Mouse (Mus musculus): ENCODE results near the gene Mdm2. TPM values are rescaled to one million over a fixed set of nuclear protein-coding genes. Genes with fewer than 3 reads are reported as not detected.

Mdm2 gene
- polyA plus RNA-seq, 1 experiment from 2014 or later: 50.2 TPM

DNA sequence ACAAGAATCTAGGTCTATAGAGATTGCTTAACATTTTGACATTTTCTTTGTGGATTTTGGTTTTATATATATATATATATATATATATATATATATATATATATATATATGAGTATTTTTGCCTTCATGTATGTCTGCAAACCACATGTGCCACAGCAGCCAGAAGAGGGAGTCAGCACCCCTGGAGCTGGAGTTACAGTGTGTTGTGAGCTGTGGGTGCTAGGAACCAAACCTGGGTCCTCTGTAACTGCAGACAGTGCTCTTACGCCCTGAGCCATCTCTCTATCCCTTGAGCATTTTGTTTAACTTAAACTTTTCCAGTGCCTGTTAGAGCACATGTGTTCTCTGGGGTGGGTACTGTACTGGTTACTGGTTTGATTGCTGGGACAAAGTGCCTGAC is 36.6 kb downstream of the Mdm2 start:
- WGBS: 95% methylated on average over 1 of the region's 1 CpGs
- Histone ChIP-seq H3K4me3 (ENCODE audit: low read depth, low read length) (no peak overlapping the region), H3K9me3 (ENCODE audit: control insufficient read depth, low read depth, low read length) (no peaks in the 10 kb centered on the region), H3K27me3 (ENCODE audit: control insufficient read depth, insufficient read depth, low read length) (no peaks in the 10 kb centered on the region), H3K4me2 (replicated peaks; ENCODE audit: low read depth, low read length) (no peak overlapping the region), H3K27ac (ENCODE audit: low read length) (no peak overlapping the region), H3K4me1 (ENCODE audit: control insufficient read depth, insufficient read depth, low read length) (0 out of 2 replicates have a peak, but pooled peaks cover 2% of the 10 kb centered on the region), H3K36me3 (ENCODE audit: control insufficient read depth, insufficient read depth, low read length) (no peaks in the 10 kb centered on the region), H3K9ac (replicated peaks; ENCODE audit: low read depth, low read length) (no peak overlapping the region)
- no peak for ATAC-seq (ENCODE audit: insufficient number of reproducible peaks, insufficient read depth, low FRiP score, low read depth)

- H3K27ac ChIP-seq (ENCODE audit: low read length): no peak overlapping the region
- no peak for ATAC-seq (ENCODE audit: insufficient number of reproducible peaks, insufficient read depth, low FRiP score, low read depth)
- 0 out of 2 replicates have a peak, but pooled peaks cover 2% of the 10 kb centered on the region for H3K4me1 ChIP-seq (ENCODE audit: control insufficient read depth, insufficient read depth, low read length)
- H3K4me3 ChIP-seq (ENCODE audit: low read depth, low read length): no peak overlapping the region
- H3K9me3 ChIP-seq (ENCODE audit: control insufficient read depth, low read depth, low read length): no peaks in the 10 kb centered on the region
- 33% methylated on average over 7 of the region's 7 CpGs for WGBS
- no peak overlapping the region for H3K9ac ChIP-seq (replicated peaks; ENCODE audit: low read depth, low read length)
- H3K4me2 ChIP-seq (replicated peaks; ENCODE audit: low read depth, low read length): no peak overlapping the region
- no peaks in the 10 kb centered on the region for H3K36me3 ChIP-seq (ENCODE audit: control insufficient read depth, insufficient read depth, low read length)
- no peaks in the 10 kb centered on the region for H3K27me3 ChIP-seq (ENCODE audit: control insufficient read depth, insufficient read depth, low read length)
Measured at GRCm38 (mm10) chr10:117672693-117673092, 37.9 kb downstream of the Mdm2 start.

GRCm38 (mm10) chr10:117671930-117672666 is 38.5 kb downstream of the Mdm2 start:
- Histone ChIP-seq H3K9me3 (ENCODE audit: control insufficient read depth, low read depth, low read length) (no peaks in the 10 kb centered on the region), H3K4me1 (ENCODE audit: control insufficient read depth, insufficient read depth, low read length) (0 out of 2 replicates have a peak, but pooled peaks cover 2% of the 10 kb centered on the region), H3K36me3 (ENCODE audit: control insufficient read depth, insufficient read depth, low read length) (no peaks in the 10 kb centered on the region), H3K4me3 (ENCODE audit: low read depth, low read length) (no peak overlapping the region), H3K9ac (replicated peaks; ENCODE audit: low read depth, low read length) (no peak overlapping the region), H3K27me3 (ENCODE audit: control insufficient read depth, insufficient read depth, low read length) (no peaks in the 10 kb centered on the region), H3K4me2 (replicated peaks; ENCODE audit: low read depth, low read length) (no peak overlapping the region), H3K27ac (ENCODE audit: low read length) (no peak overlapping the region)
- WGBS: 83% methylated on average over 13 of the region's 13 CpGs
- ATAC-seq (ENCODE audit: insufficient number of reproducible peaks, insufficient read depth, low FRiP score, low read depth): no peak

GRCm38 (mm10) chr10:117671266-117671665 is 39.3 kb downstream of the Mdm2 start:
- no peak for ATAC-seq (ENCODE audit: insufficient number of reproducible peaks, insufficient read depth, low FRiP score, low read depth)
- H3K9me3 ChIP-seq (ENCODE audit: control insufficient read depth, low read depth, low read length): no peaks in the 10 kb centered on the region
- no peak overlapping the region for H3K27ac ChIP-seq (ENCODE audit: low read length)
- no peak overlapping the region for H3K4me3 ChIP-seq (ENCODE audit: low read depth, low read length)
- no peaks in the 10 kb centered on the region for H3K36me3 ChIP-seq (ENCODE audit: control insufficient read depth, insufficient read depth, low read length)
- 85% methylated on average over 9 of the region's 9 CpGs for WGBS
- H3K9ac ChIP-seq (replicated peaks; ENCODE audit: low read depth, low read length): no peak overlapping the region
- 0 out of 2 replicates have a peak, but pooled peaks cover 2% of the 10 kb centered on the region for H3K4me1 ChIP-seq (ENCODE audit: control insufficient read depth, insufficient read depth, low read length)
- H3K27me3 ChIP-seq (ENCODE audit: control insufficient read depth, insufficient read depth, low read length): no peaks in the 10 kb centered on the region
- H3K4me2 ChIP-seq (replicated peaks; ENCODE audit: low read depth, low read length): no peak overlapping the region

GRCm38 (mm10) chr10:117670791-117671190 is 39.8 kb downstream of the Mdm2 start:
- H3K4me3 ChIP-seq (ENCODE audit: low read depth, low read length): no peak overlapping the region
- H3K4me2 ChIP-seq (replicated peaks; ENCODE audit: low read depth, low read length): no peak overlapping the region
- 85% methylated on average over 5 of the region's 5 CpGs for WGBS
- no peaks in the 10 kb centered on the region for H3K27me3 ChIP-seq (ENCODE audit: control insufficient read depth, insufficient read depth, low read length)
- 0 out of 2 replicates have a peak, but pooled peaks cover under 1% of the 10 kb centered on the region for H3K4me1 ChIP-seq (ENCODE audit: control insufficient read depth, insufficient read depth, low read length)
- H3K9me3 ChIP-seq (ENCODE audit: control insufficient read depth, low read depth, low read length): no peaks in the 10 kb centered on the region
- H3K9ac ChIP-seq (replicated peaks; ENCODE audit: low read depth, low read length): no peak overlapping the region
- H3K27ac ChIP-seq (ENCODE audit: low read length): no peak overlapping the region
- no peaks in the 10 kb centered on the region for H3K36me3 ChIP-seq (ENCODE audit: control insufficient read depth, insufficient read depth, low read length)
- ATAC-seq (ENCODE audit: insufficient number of reproducible peaks, insufficient read depth, low FRiP score, low read depth): no peak

DNA sequence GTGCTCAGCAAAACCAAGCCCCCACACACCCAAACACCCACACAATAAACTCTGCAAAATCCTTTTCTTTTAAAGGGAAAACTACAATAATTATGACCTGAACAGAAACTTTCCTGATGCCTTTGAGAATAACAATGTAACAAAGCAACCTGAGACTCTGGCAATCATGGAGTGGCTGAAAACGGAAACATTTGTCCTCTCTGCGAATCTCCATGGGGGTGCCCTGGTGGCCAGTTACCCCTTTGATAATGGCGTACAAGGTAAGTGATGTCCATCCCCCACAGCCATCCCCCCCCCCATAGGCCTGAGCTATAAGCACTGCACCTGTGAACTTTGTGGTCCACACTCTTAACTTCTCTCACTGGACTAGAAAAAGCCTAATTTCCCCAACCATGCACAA is 40.5 kb downstream of the Mdm2 start:
- H3K27ac ChIP-seq (ENCODE audit: low read length): peak overlapping the region; percentile 23; the same call in 1 of the 2 replicates

DNA sequence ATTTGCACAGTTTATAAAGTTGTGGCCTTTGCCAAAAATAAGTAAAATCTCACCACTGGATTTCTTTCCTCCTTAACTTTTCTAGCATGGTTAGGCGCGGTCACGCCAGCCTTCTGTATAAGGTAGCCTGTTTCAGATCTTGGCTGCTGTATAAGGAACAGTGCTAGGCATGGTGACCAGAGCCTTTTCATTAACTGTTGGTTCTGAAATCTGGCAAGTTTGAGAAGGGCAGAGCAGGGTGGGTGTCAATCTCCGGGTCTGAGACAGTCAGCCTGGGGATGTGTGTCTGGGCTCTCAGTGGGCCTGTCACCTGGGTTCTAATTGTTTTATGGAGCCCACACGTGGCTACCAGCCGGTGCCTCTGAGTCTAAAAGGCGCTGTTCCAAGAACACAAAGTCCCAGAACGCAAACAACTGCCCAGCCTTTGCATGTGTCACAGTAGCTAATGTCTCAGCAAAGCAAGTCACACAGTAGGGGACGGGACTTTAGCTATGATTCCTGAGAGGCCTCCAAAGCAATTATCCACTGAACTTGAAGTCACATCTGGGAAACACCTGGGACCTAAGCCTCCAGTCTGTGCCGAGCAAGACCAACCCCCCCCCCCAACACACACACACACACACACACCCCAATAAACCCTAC is 41.0 kb downstream of the Mdm2 start:
- H3K36me3 ChIP-seq (ENCODE audit: control insufficient read depth, insufficient read depth, low read length): no peaks in the 10 kb centered on the region
- H3K4me3 ChIP-seq (ENCODE audit: low read depth, low read length): no peak overlapping the region
- no peaks in the 10 kb centered on the region for H3K4me1 ChIP-seq (ENCODE audit: control insufficient read depth, insufficient read depth, low read length)
- 0 out of 2 replicates have a peak, but pooled peaks have one; percentile 24 for ATAC-seq (ENCODE audit: insufficient number of reproducible peaks, insufficient read depth, low FRiP score, low read depth)
- H3K27ac ChIP-seq (ENCODE audit: low read length): peak overlapping the region; percentile 23; the same call in 1 of the 2 replicates
- WGBS: 51% methylated on average over 10 of the region's 10 CpGs
- H3K9ac ChIP-seq (replicated peaks; ENCODE audit: low read depth, low read length): no peak overlapping the region
- no peaks in the 10 kb centered on the region for H3K27me3 ChIP-seq (ENCODE audit: control insufficient read depth, insufficient read depth, low read length)
- H3K9me3 ChIP-seq (ENCODE audit: control insufficient read depth, low read depth, low read length): no peaks in the 10 kb centered on the region
- no peak overlapping the region for H3K4me2 ChIP-seq (replicated peaks; ENCODE audit: low read depth, low read length)

More for the DNA sequence above, 40.5 kb downstream of the Mdm2 start:
- no peaks in the 10 kb centered on the region for H3K27me3 ChIP-seq (ENCODE audit: control insufficient read depth, insufficient read depth, low read length)
- H3K4me1 ChIP-seq (ENCODE audit: control insufficient read depth, insufficient read depth, low read length): no peaks in the 10 kb centered on the region
- 87% methylated on average over 3 of the region's 3 CpGs for WGBS
- ATAC-seq (ENCODE audit: insufficient number of reproducible peaks, insufficient read depth, low FRiP score, low read depth): no peak
- H3K4me3 ChIP-seq (ENCODE audit: low read depth, low read length): no peak overlapping the region
- H3K9ac ChIP-seq (replicated peaks; ENCODE audit: low read depth, low read length): no peak overlapping the region
- no peaks in the 10 kb centered on the region for H3K36me3 ChIP-seq (ENCODE audit: control insufficient read depth, insufficient read depth, low read length)
- H3K9me3 ChIP-seq (ENCODE audit: control insufficient read depth, low read depth, low read length): no peaks in the 10 kb centered on the region
- no peak overlapping the region for H3K4me2 ChIP-seq (replicated peaks; ENCODE audit: low read depth, low read length)

- 68% methylated on average over 10 of the region's 10 CpGs for WGBS
- no peak for ATAC-seq (ENCODE audit: insufficient number of reproducible peaks, insufficient read depth, low FRiP score, low read depth)
- Histone ChIP-seq H3K4me1 (ENCODE audit: control insufficient read depth, insufficient read depth, low read length) (peaks cover 3% of the 10 kb centered on the region; the same call in 1 of the 2 replicates), H3K36me3 (ENCODE audit: control insufficient read depth, insufficient read depth, low read length) (no peaks in the 10 kb centered on the region), H3K27ac (ENCODE audit: low read length) (0 out of 2 replicates have a peak overlapping the region, but pooled peaks have one; percentile 7), H3K4me2 (replicated peaks; ENCODE audit: low read depth, low read length) (no peak overlapping the region), H3K9me3 (ENCODE audit: control insufficient read depth, low read depth, low read length) (no peaks in the 10 kb centered on the region), H3K4me3 (ENCODE audit: low read depth, low read length) (no peak overlapping the region), H3K27me3 (ENCODE audit: control insufficient read depth, insufficient read depth, low read length) (no peaks in the 10 kb centered on the region), H3K9ac (replicated peaks; ENCODE audit: low read depth, low read length) (no peak overlapping the region)
Measured at GRCm38 (mm10) chr10:117668546-117669300, 41.8 kb downstream of the Mdm2 start.
